Mouse (Mus musculus) olfactory bulb, adult 2 months (tissue): ENCODE results near the gene Slc5a4a. TPM values are rescaled to one million over a fixed set of nuclear protein-coding genes. Genes with fewer than 3 reads are reported as not detected.

ENCODE experiments used
- H3K27ac ChIP-seq: fragments of 200-500 bp; 2 replicates; pipeline ENCODE4 v1.5.1; 2012; ENCODE audit warnings: low read depth, low read length; ENCODE audit not compliant: insufficient read depth
- H3K4me1 ChIP-seq: fragments of 200-500 bp; 2 replicates; pipeline ENCODE4 v1.6.1; 2012; ENCODE audit warnings: low read length; ENCODE audit not compliant: control insufficient read depth, insufficient read depth
- H3K4me3 ChIP-seq: fragments of 200-500 bp; 2 replicates; pipeline ENCODE4 v1.5.1; 2012; ENCODE audit warnings: mild to moderate bottlenecking, low read depth, low read length, moderate library complexity; ENCODE audit not compliant: insufficient read depth
- CTCF ChIP-seq: fragments of 200-500 bp; IDR thresholded peaks from 2 replicates; pipeline ENCODE4 v1.5.1; 2012; ENCODE audit warnings: low read depth, mild to moderate bottlenecking, low read length, moderate library complexity; ENCODE audit not compliant: insufficient read depth
- POLR2A ChIP-seq: fragments of 200-500 bp; IDR thresholded peaks from 2 replicates; pipeline ENCODE4 v1.6.1; 2012; ENCODE audit warnings: mild to moderate bottlenecking, low read depth, low read length, moderate library complexity; ENCODE audit not compliant: insufficient read depth
- WGBS: fragments of 180-500 bp; shearing (Covaris S2); methylation state at CpG from one replicate; pipeline ENCODE4 v1.1.7; 2018; 5-methylcytosine and 5-hydroxymethylcytosine counted together
- polyA plus RNA-seq: library from polyadenylated mRNA; stranded (reverse); fragments of >200 nt; gene quantifications from 2 replicates; pipeline ENCODE4 v1.2.4, GENCODE M21; 2012; ENCODE audit warnings: low replicate concordance; ENCODE audit not compliant: missing spikeins, insufficient read depth, insufficient read length

Gene Slc5a4a
- not detected in 2 replicates for polyA plus RNA-seq

- Histone ChIP-seq H3K27ac (no peak within 1 kb of the TSS), H3K4me3 (no peak within 1 kb of the TSS), H3K4me1 (no peaks in the 10 kb centered on the region)
- 95% methylated on average over 5 of the region's 5 CpGs for WGBS
- TF ChIP-seq CTCF = no peak
- no peak for TF ChIP-seq POLR2A
Observed at GRCm38 (mm10) chr10:76147278-76147677, at the start of gene Slc5a4a. Gene Slc5a4a, plus strand, starts transcription at chr10:76147451.

- no peak within 1 kb of the TSS for H3K27ac ChIP-seq
- H3K4me1 ChIP-seq = no peaks in the 10 kb centered on the region
- H3K4me3 ChIP-seq = no peak within 1 kb of the TSS
- 94% methylated on average over 4 of the region's 4 CpGs for WGBS
- TF ChIP-seq POLR2A (no peak), CTCF (no peak)
Observed at GRCm38 (mm10) chr10:76110861-76111260, 36.4 kb upstream of the Slc5a4a start, which contains the start of gene Slc5a4b. Gene Slc5a4b, minus strand, starts transcription at chr10:76110961.

GRCm38 (mm10) chr10:76117966-76118365 is 29.3 kb upstream of the Slc5a4a start:
- Histone ChIP-seq H3K4me1 (no peaks in the 10 kb centered on the region), H3K27ac (no peak overlapping the region), H3K4me3 (no peak overlapping the region)
- TF ChIP-seq CTCF (no peak), POLR2A (no peak)
- 33% methylated on average over 5 of the region's 5 CpGs for WGBS

GRCm38 (mm10) chr10:76118741-76119140 is 28.5 kb upstream of the Slc5a4a start:
- Histone ChIP-seq H3K4me3 (no peak overlapping the region), H3K27ac (no peak overlapping the region), H3K4me1 (no peaks in the 10 kb centered on the region)
- TF ChIP-seq POLR2A (no peak), CTCF (no peak)
- 32% methylated on average over 1 of the region's 1 CpGs for WGBS

- Histone ChIP-seq H3K27ac (no peak overlapping the region), H3K4me1 (no peaks in the 10 kb centered on the region), H3K4me3 (no peak overlapping the region)
- TF ChIP-seq POLR2A (no peak), CTCF (no peak)
- 31% methylated on average over 4 of the region's 4 CpGs for WGBS
Observed at GRCm38 (mm10) chr10:76120124-76120711, 27.0 kb upstream of the Slc5a4a start.

DNA sequence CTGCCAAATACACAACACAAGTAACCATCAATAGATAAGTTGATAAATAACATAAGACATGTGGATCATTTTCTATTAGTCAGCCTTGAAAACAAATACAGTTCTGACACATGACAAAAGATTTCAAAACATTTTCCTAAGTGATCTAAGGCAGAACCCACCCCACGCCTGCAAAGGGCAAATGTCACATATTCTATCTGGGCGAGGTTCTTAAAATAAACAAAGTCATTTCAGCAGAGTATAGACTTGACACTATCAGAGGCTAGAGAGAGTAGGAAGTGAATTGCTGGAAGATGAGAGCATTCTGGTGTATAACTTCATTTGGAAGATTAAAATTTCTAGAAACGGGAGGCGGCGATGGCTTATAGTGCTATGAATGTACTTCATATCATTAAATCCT is 25.8 kb upstream of the Slc5a4a start:
- Histone ChIP-seq H3K4me3 (no peak overlapping the region), H3K4me1 (no peaks in the 10 kb centered on the region), H3K27ac (no peak overlapping the region)
- 92% methylated on average over 5 of the region's 5 CpGs for WGBS
- TF ChIP-seq CTCF (no peak), POLR2A (no peak)

DNA sequence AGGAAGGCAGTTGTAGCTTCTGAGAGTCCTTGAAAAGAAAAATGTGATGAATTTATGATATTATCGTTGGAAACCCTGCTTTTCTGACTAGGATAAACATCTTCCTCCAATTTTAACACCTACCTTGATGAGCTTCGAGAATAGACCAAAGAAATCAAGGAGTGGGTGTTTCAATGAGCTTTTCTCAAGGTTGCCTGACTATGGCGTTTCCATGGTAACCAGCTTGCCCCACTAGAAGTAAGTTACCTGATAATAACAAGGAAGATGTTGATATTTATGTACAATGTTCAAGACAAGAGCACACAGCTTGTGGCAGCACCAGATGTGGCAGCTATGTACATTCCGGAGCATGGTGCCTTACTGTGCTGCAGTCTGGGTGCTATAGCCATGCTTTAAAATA is 14.7 kb upstream of the Slc5a4a start:
- no peaks in the 10 kb centered on the region for H3K4me1 ChIP-seq
- WGBS = 61% methylated on average over 4 of the region's 4 CpGs
- no peak overlapping the region for H3K4me3 ChIP-seq
- TF ChIP-seq POLR2A = no peak
- TF ChIP-seq CTCF = no peak
- no peak overlapping the region for H3K27ac ChIP-seq

GRCm38 (mm10) chr10:76136318-76136717 is 10.9 kb upstream of the Slc5a4a start:
- no peak overlapping the region for H3K4me3 ChIP-seq
- 79% methylated on average over 2 of the region's 2 CpGs for WGBS
- no peaks in the 10 kb centered on the region for H3K4me1 ChIP-seq
- TF ChIP-seq POLR2A = no peak
- TF ChIP-seq CTCF = no peak
- no peak overlapping the region for H3K27ac ChIP-seq

- Histone ChIP-seq H3K4me1 (no peaks in the 10 kb centered on the region), H3K27ac (no peak overlapping the region), H3K4me3 (no peak overlapping the region)
- WGBS = 74% methylated on average over 8 of the region's 8 CpGs
- TF ChIP-seq POLR2A (no peak), CTCF (no peak)
Observed at GRCm38 (mm10) chr10:76146846-76147245, 405 bp upstream of the Slc5a4a start.

- WGBS = 86% methylated on average over 7 of the region's 7 CpGs
- Histone ChIP-seq H3K4me3 (no peak overlapping the region), H3K27ac (no peak overlapping the region), H3K4me1 (no peaks in the 10 kb centered on the region)
- no peak for TF ChIP-seq POLR2A
- no peak for TF ChIP-seq CTCF
Observed at GRCm38 (mm10) chr10:76155911-76156310, 8.7 kb downstream of the Slc5a4a start.

- TF ChIP-seq POLR2A (no peak), CTCF (no peak)
- Histone ChIP-seq H3K4me1 (no peaks in the 10 kb centered on the region), H3K27ac (no peak overlapping the region), H3K4me3 (no peak overlapping the region)
- 83% methylated on average over 5 of the region's 5 CpGs for WGBS
Observed at GRCm38 (mm10) chr10:76157528-76157927, 10.3 kb downstream of the Slc5a4a start.
